Mouse (Mus musculus): Measurements from ENCODE around the gene Apoc2. TPM values are rescaled to one million over a fixed set of nuclear protein-coding genes. Genes with fewer than 3 reads are reported as not detected.

The Apoc2 gene
- polyA plus RNA-seq, 1 experiment from 2014 or later = not detected

GRCm38 (mm10) chr7:19713196-19713595, 35.5 kb upstream of the Apoc2 start:
- Histone ChIP-seq H3K36me3 (replicated peaks) (peaks cover 57% of the 10 kb centered on the region), H3K27ac (no peak overlapping the region), H3K9ac (no peak overlapping the region), H3K4me2 (no peak overlapping the region), H3K4me1 (peaks cover 19% of the 10 kb centered on the region), H3K9me3 (no peaks in the 10 kb centered on the region), H3K4me3 (replicated peaks) (no peak overlapping the region), H3K27me3 (no peaks in the 10 kb centered on the region)
- ATAC-seq (ENCODE audit: low FRiP score) = no peak
- WGBS = 58% methylated on average over 4 of the region's 4 CpGs

GRCm38 (mm10) chr7:19712414-19712813, 34.7 kb upstream of the Apoc2 start:
- H3K36me3 ChIP-seq (replicated peaks) = peaks cover 62% of the 10 kb centered on the region
- WGBS = 72% methylated on average over 4 of the region's 4 CpGs
- H3K9me3 ChIP-seq = no peaks in the 10 kb centered on the region
- no peak overlapping the region for H3K4me3 ChIP-seq (replicated peaks)
- H3K4me2 ChIP-seq = no peak overlapping the region
- H3K9ac ChIP-seq = no peak overlapping the region
- no peak for ATAC-seq (ENCODE audit: low FRiP score)
- H3K27me3 ChIP-seq = no peaks in the 10 kb centered on the region
- H3K4me1 ChIP-seq = peaks cover 19% of the 10 kb centered on the region
- H3K27ac ChIP-seq = no peak overlapping the region

- H3K27ac ChIP-seq = no peak overlapping the region
- H3K27me3 ChIP-seq = no peaks in the 10 kb centered on the region
- no peak overlapping the region for H3K4me2 ChIP-seq
- ATAC-seq (ENCODE audit: low FRiP score) = no peak
- H3K36me3 ChIP-seq (replicated peaks) = peaks cover 70% of the 10 kb centered on the region
- no peak overlapping the region for H3K9ac ChIP-seq
- 94% methylated on average over 10 of the region's 10 CpGs for WGBS
- no peaks in the 10 kb centered on the region for H3K9me3 ChIP-seq
- no peak overlapping the region for H3K4me3 ChIP-seq (replicated peaks)
- peaks cover 13% of the 10 kb centered on the region for H3K4me1 ChIP-seq
Measured at GRCm38 (mm10) chr7:19710650-19711049, 32.9 kb upstream of the Apoc2 start.

GRCm38 (mm10) chr7:19705271-19705670, 27.5 kb upstream of the Apoc2 start:
- Histone ChIP-seq H3K36me3 (replicated peaks) (peaks cover 69% of the 10 kb centered on the region), H3K9ac (no peak overlapping the region), H3K4me1 (peaks cover 3% of the 10 kb centered on the region), H3K4me2 (no peak overlapping the region), H3K27me3 (no peaks in the 10 kb centered on the region), H3K9me3 (no peaks in the 10 kb centered on the region), H3K4me3 (replicated peaks) (no peak overlapping the region), H3K27ac (no peak overlapping the region)
- WGBS = 95% methylated on average over 7 of the region's 7 CpGs
- ATAC-seq (ENCODE audit: low FRiP score) = no peak

- no peaks in the 10 kb centered on the region for H3K27me3 ChIP-seq
- H3K36me3 ChIP-seq (replicated peaks) = peaks cover 63% of the 10 kb centered on the region
Measured at GRCm38 (mm10) chr7:19704475-19704874, 26.7 kb upstream of the Apoc2 start.

GRCm38 (mm10) chr7:19702859-19703555, 25.3 kb upstream of the Apoc2 start:
- Histone ChIP-seq H3K4me3 (replicated peaks) (no peak overlapping the region), H3K27ac (no peak overlapping the region), H3K9me3 (no peaks in the 10 kb centered on the region), H3K27me3 (0 out of 2 replicates have a peak, but pooled peaks cover 4% of the 10 kb centered on the region), H3K4me2 (no peak overlapping the region), H3K4me1 (peaks cover 20% of the 10 kb centered on the region), H3K9ac (no peak overlapping the region), H3K36me3 (replicated peaks) (peaks cover 50% of the 10 kb centered on the region)
- 93% methylated on average over 16 of the region's 16 CpGs for WGBS
- ATAC-seq (ENCODE audit: low FRiP score) = no peak

More at GRCm38 (mm10) chr7:19704475-19704874, 26.7 kb upstream of the Apoc2 start:
- 87% methylated on average over 4 of the region's 4 CpGs for WGBS
- Histone ChIP-seq H3K4me2 (no peak overlapping the region), H3K4me1 (peaks cover 5% of the 10 kb centered on the region), H3K27ac (no peak overlapping the region), H3K4me3 (replicated peaks) (no peak overlapping the region), H3K9ac (no peak overlapping the region), H3K9me3 (no peaks in the 10 kb centered on the region)
- ATAC-seq (ENCODE audit: low FRiP score) = no peak

DNA sequence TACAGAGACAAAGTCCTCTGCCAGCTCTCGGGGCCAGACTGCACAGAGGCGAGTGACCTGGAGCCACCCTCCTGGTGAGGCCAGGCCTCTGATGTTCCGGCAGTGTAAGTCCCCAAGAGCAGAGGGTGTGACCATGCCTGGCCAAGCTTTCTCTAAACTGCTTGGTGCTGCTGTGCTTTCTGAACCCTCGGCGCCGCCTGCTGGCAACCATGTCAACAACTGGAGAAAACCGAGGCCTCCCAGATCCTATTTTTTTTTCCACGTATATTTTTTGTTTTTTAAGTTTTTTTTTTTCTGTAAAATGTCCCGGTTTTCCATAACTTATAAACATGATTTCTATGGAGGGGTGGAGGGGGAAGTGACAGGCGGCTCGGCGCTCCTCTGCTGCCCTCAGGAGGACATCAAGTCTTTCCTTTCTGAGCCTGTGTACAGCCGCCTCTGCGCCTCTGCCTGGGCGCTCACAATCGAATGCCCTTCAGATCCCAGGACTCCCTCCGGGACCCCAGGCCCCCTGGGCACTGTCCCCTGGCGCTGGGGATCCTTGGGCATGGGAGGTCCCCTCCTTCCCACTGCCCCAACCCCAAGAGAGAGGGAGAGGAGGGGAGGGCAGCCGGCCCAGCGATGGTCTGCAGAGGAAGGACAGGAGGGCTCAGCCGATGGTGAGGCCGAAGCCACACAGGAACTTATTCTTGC, 23.5 kb upstream of the Apoc2 start:
- 0 out of 2 replicates have a peak, but pooled peaks cover 4% of the 10 kb centered on the region for H3K27me3 ChIP-seq
- 32% methylated on average over 22 of the region's 22 CpGs for WGBS
- H3K4me2 ChIP-seq = no peak overlapping the region
- H3K27ac ChIP-seq = 0 out of 2 replicates have a peak overlapping the region, but pooled peaks have one; percentile 42
- H3K9ac ChIP-seq = no peak overlapping the region
- H3K9me3 ChIP-seq = 0 out of 2 replicates have a peak, but pooled peaks cover 6% of the 10 kb centered on the region
- H3K4me1 ChIP-seq = peaks cover 21% of the 10 kb centered on the region
- ATAC-seq (ENCODE audit: low FRiP score) = peak; percentile 50; the same call in 1 of the 2 replicates
- no peak overlapping the region for H3K4me3 ChIP-seq (replicated peaks)
- H3K36me3 ChIP-seq (replicated peaks) = peaks cover 43% of the 10 kb centered on the region

GRCm38 (mm10) chr7:19700299-19701068, 22.7 kb upstream of the Apoc2 start:
- no peak overlapping the region for H3K4me3 ChIP-seq (replicated peaks)
- H3K4me1 ChIP-seq = peaks cover 21% of the 10 kb centered on the region
- peak overlapping the region; percentile 25; the same call in 1 of the 2 replicates for H3K27ac ChIP-seq
- no peak overlapping the region for H3K9ac ChIP-seq
- 0 out of 2 replicates have a peak, but pooled peaks cover 4% of the 10 kb centered on the region for H3K27me3 ChIP-seq
- no peak for ATAC-seq (ENCODE audit: low FRiP score)
- H3K4me2 ChIP-seq = no peak overlapping the region
- 0 out of 2 replicates have a peak, but pooled peaks cover 6% of the 10 kb centered on the region for H3K9me3 ChIP-seq
- peaks cover 45% of the 10 kb centered on the region for H3K36me3 ChIP-seq (replicated peaks)
- 66% methylated on average over 12 of the region's 12 CpGs for WGBS

DNA sequence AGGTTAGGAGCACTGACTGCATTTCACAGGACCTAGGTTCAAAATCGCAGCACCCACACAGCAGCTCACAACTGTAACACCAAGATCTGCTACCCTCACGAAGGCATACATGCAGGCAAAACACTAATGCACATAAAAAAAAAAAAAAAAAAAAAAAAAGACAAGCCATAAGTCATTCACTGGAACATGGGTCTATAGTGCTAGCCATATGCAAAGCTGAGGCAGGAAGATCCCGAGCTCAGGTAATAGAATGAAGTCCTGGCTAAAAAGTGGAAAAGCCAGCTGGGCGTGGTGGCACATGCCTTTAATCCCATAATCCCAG, 22.0 kb upstream of the Apoc2 start:
- H3K27me3 ChIP-seq = 0 out of 2 replicates have a peak, but pooled peaks cover 4% of the 10 kb centered on the region
- WGBS = 81% methylated on average over 4 of the region's 4 CpGs
- no peak for ATAC-seq (ENCODE audit: low FRiP score)
- H3K9ac ChIP-seq = no peak overlapping the region
- 0 out of 2 replicates have a peak, but pooled peaks cover 6% of the 10 kb centered on the region for H3K9me3 ChIP-seq
- no peak overlapping the region for H3K4me2 ChIP-seq
- H3K27ac ChIP-seq = no peak overlapping the region
- peaks cover 21% of the 10 kb centered on the region for H3K4me1 ChIP-seq
- no peak overlapping the region for H3K4me3 ChIP-seq (replicated peaks)
- peaks cover 40% of the 10 kb centered on the region for H3K36me3 ChIP-seq (replicated peaks)

DNA sequence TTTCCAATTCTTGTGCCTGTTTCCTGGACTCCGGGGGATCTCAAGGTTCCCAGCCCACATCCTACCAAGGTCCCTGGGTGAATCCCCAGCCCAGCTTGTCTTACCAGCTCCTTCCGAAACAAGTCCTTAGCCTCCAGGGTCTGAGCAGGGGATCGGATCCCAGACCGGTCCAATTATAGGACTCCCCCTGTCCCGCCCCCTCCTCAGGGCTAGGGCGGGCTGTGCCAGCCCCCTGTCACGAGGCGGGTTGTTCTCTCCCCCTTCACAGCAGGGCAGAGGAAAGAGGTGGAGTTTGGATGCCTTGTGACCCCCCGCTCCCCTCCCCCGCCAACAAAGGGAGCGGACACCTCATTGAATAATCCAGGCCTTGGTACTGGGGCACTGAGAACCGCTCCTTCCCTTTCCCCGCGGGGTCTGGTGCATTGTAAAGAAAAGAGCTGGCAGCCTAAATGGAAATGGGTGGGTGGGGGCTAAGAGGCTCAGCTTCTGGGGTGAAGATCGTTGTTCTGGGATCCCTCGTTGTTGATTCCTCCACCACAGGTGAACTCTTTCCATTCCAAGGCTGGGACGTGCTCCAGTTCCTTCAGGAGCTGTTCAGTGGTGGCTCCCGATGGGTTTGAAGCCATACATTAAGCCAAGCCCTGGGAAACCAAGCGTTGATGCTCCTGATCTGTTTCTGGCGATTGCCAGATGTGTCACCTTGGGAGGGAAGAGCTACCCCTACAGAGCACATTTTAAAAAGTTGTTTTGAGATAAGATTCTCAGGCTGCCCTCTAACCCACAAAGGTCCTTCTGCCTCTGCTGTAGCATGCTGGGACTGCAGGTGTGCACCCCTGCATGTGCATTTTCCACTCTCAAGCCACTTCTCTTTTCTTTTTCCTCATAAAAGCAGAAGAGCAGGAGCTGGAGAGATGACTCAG, 21.4 kb upstream of the Apoc2 start, which contains the start of gene Apoe:
Gene Apoe, minus strand, starts transcription at position 282 of the 920 bp plus-strand sequence.
- H3K9me3 ChIP-seq = 0 out of 2 replicates have a peak, but pooled peaks cover 6% of the 10 kb centered on the region
- H3K4me1 ChIP-seq = peaks cover 21% of the 10 kb centered on the region
- WGBS = 1% methylated on average over 20 of the region's 20 CpGs
- peak within 1 kb of the TSS; percentile 64 for H3K4me2 ChIP-seq
- ATAC-seq (ENCODE audit: low FRiP score) = peak; percentile 47
- peak within 1 kb of the TSS; percentile 35 for H3K4me3 ChIP-seq (replicated peaks)
- peak within 1 kb of the TSS; percentile 50 for H3K9ac ChIP-seq
- 0 out of 2 replicates have a peak, but pooled peaks cover 4% of the 10 kb centered on the region for H3K27me3 ChIP-seq
- H3K27ac ChIP-seq = peak within 1 kb of the TSS; percentile 27; the same call in 1 of the 2 replicates
- peaks cover 34% of the 10 kb centered on the region for H3K36me3 ChIP-seq (replicated peaks)

All from forebrain, embryonic 12.5 days (tissue).